Mouse (Mus musculus) midbrain, embryonic 11.5 days (tissue): Measurements from ENCODE around the gene Pyroxd2. TPM values are rescaled to one million over a fixed set of nuclear protein-coding genes. Genes with fewer than 3 reads are reported as not detected.

Experiments used
- ATAC-seq: fragments of 200-750 bp; cut with Nextera tagmentation; 2 replicates; pipeline ENCODE4 v1.8.0; 2017; ENCODE audit warnings: moderate TSS enrichment, moderate library complexity; ENCODE audit not compliant: low FRiP score
- DNase-seq: peaks from one replicate; pipeline ENCODE4 v3.0.0; 2015; ENCODE audit warnings: low spot score; ENCODE audit errors: missing footprints
- H3K27ac ChIP-seq: fragments of 300-500 bp; sonication (generic); 2 replicates; pipeline ENCODE4 v1.5.1; 2014; ENCODE audit warnings: low read depth, low read length
- H3K27me3 ChIP-seq: fragments of 300-500 bp; sonication (generic); 2 replicates; pipeline ENCODE4 v1.6.1; 2014; ENCODE audit warnings: mild to moderate bottlenecking, low read length, moderate library complexity, mixed read lengths; ENCODE audit not compliant: control insufficient read depth, insufficient read depth
- H3K36me3 ChIP-seq: fragments of 300-500 bp; sonication (generic); 2 replicates; pipeline ENCODE4 v1.6.1; 2014; ENCODE audit warnings: mild to moderate bottlenecking, low read length, moderate library complexity, mixed read lengths; ENCODE audit not compliant: control insufficient read depth, insufficient read depth
- H3K4me1 ChIP-seq: fragments of 300-500 bp; sonication (generic); 2 replicates; pipeline ENCODE4 v1.6.1; 2014; ENCODE audit warnings: low read length; ENCODE audit not compliant: control insufficient read depth, insufficient read depth
- H3K4me2 ChIP-seq: fragments of 300-500 bp; sonication (generic); 2 replicates; pipeline ENCODE4 v1.6.1; 2014; ENCODE audit warnings: mild to moderate bottlenecking, moderate library complexity
- H3K4me3 ChIP-seq: fragments of 300-500 bp; sonication (generic); 2 replicates; pipeline ENCODE4 v1.5.1; 2014; ENCODE audit warnings: low read depth, low read length
- H3K9ac ChIP-seq: fragments of 300-500 bp; sonication (generic); 2 replicates; pipeline ENCODE4 v1.6.1; 2014; ENCODE audit warnings: low read length
- H3K9me3 ChIP-seq: fragments of 300-500 bp; sonication (generic); 2 replicates; pipeline ENCODE4 v1.6.1; 2016; ENCODE audit warnings: low read length; ENCODE audit not compliant: control insufficient read depth
- WGBS: fragments of 180-500 bp; shearing (Covaris S2); extraction: QIAGEN DNeasy Blood & Tissue Kit; methylation state at CpG from one replicate; pipeline ENCODE4 v1.1.7; 2014; 5-methylcytosine and 5-hydroxymethylcytosine counted together
- polyA plus RNA-seq: library from polyadenylated mRNA; unstranded; fragments of >200 nt; fragmentation: Nextera tagmentation; extraction: Ambion mirVana; gene quantifications from 2 replicates; pipeline ENCODE4 v1.2.1, GENCODE M21; 2014

The Pyroxd2 gene
- polyA plus RNA-seq, 1 experiment from 2014 or later: 0.71 TPM

DNA sequence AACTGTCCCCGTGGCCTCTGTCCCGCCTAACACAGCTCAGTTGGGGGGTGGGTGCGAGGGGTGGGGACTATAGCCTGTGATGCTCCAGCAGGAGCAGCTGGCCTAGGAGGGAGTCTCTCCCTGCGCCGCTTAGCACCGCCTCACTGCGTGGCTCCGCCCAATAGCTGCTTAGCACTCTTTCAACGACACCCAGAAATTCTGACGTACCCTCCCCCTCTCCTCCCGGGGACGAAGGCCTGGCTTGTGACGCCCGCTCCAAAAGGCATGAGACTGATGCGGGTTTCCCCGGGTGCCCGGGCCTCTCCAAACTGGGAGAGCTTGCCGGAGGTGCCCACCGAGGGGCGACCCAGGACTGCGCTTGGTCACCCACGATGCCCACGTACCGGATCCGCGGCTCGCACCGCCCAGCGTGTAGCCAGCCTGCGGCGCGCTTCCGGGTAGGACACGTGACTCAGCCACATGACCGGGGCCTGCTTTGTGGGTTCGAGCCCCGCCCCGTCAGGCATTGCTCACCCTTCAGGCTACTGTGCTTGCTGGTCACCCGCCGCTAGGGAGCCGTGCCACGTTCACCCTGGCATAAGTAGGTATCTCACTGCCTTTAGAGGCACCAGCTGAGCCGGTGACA, 27.1 kb upstream of the Pyroxd2 start, which contains the start of gene Hps1:
Hps1 (minus strand) TSS at position 448 of the 625 bp plus-strand sequence.
- WGBS: under 1% methylated on average over 43 of the region's 43 CpGs
- Histone ChIP-seq H3K27ac (peak within 1 kb of the TSS; percentile 56), H3K4me1 (no peaks in the 10 kb centered on the region), H3K4me3 (peak within 1 kb of the TSS; percentile 60), H3K27me3 (no peaks in the 10 kb centered on the region), H3K9me3 (no peaks in the 10 kb centered on the region), H3K4me2 (peak within 1 kb of the TSS; percentile 54), H3K36me3 (no peaks in the 10 kb centered on the region), H3K9ac (peak within 1 kb of the TSS; percentile 72)
- peak; percentile 98 for ATAC-seq
- peak; percentile 98 for DNase-seq

DNA sequence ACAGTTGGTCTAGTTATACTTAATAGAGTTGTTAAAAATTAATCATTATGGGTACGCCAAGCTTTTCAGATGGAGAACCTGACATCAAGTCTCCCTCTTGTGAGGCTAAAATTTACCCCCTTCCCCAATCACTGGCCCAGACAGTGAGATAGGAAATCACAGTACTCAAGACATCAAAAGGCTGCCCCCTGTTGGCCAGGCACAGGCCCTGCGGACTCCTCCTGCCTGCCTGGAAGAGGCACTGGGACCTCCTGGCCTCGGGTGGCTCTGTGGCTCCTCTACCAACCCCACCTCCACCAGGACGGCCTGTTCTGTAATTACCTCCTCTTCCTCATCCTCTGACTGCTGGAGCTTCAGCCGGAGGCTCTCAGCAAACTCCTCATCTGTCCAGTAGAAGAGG, 25.2 kb upstream of the Pyroxd2 start:
- DNase-seq: no peak
- WGBS: 75% methylated on average over 5 of the region's 5 CpGs
- H3K9ac ChIP-seq: no peak overlapping the region
- no peaks in the 10 kb centered on the region for H3K9me3 ChIP-seq
- H3K36me3 ChIP-seq: no peaks in the 10 kb centered on the region
- no peaks in the 10 kb centered on the region for H3K27me3 ChIP-seq
- ATAC-seq: no peak
- no peak overlapping the region for H3K4me2 ChIP-seq
- no peaks in the 10 kb centered on the region for H3K4me1 ChIP-seq
- no peak overlapping the region for H3K27ac ChIP-seq
- H3K4me3 ChIP-seq: no peak overlapping the region

DNA sequence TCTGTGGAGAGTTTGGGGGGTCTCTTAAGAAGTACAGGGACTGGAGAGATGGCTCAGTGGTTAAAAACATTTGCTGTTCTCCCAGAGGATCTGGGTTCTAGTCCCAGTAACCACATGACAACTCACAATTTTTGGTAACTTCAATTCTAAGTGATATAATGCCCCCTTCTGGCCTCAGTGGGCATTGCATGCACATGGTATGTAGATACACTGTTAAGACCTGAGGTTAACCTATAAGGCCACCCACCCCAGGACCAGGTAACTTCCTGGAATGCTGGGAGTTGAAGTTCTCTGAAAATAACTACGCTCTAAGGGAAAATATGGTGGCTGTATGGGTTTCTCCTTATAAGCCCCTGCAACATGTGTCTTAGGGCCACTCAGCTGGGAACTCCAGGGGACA, 24.2 kb upstream of the Pyroxd2 start:
- 94% methylated on average over 1 of the region's 1 CpGs for WGBS
- Histone ChIP-seq H3K9me3 (no peaks in the 10 kb centered on the region), H3K4me1 (no peaks in the 10 kb centered on the region), H3K4me2 (no peak overlapping the region), H3K27me3 (no peaks in the 10 kb centered on the region), H3K36me3 (no peaks in the 10 kb centered on the region), H3K4me3 (no peak overlapping the region), H3K27ac (no peak overlapping the region), H3K9ac (no peak overlapping the region)
- ATAC-seq: no peak
- no peak for DNase-seq

DNA sequence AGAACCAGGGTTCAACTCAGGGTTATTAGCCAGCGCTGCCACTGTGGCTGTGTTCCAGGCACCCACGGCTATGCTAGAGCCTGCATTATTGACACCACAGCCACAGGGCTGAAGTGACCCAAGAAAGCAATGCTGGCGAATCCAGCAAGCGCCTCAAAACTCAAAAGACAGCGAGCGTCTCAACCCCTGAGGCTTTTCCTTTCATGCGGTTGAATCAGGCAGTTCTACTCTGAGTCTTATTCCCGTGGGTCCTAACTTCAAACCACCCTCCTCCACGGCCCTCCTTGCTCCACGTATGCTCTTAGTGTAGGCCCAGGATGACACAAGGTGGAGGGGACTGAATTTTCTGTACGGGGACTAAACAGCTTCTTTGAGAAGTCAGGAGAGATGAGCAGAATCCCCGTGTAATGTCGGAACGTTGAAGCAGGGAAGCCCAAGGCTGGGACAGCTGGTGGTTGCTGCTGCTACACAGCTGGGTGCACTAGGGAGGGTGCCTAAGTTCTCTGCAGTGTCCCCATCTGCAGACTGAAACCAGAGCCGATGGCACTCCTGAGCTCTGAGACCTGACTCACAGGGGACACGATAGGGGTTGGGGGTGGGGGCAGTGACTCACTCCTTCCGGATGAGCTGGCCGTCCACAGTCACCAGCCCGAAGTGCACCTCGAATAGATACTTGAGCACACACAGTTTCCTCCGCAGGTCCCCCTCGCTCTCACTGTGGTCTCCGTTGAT, 17.7 kb upstream of the Pyroxd2 start:
- WGBS: 82% methylated on average over 23 of the region's 23 CpGs
- no peaks in the 10 kb centered on the region for H3K9me3 ChIP-seq

DNA sequence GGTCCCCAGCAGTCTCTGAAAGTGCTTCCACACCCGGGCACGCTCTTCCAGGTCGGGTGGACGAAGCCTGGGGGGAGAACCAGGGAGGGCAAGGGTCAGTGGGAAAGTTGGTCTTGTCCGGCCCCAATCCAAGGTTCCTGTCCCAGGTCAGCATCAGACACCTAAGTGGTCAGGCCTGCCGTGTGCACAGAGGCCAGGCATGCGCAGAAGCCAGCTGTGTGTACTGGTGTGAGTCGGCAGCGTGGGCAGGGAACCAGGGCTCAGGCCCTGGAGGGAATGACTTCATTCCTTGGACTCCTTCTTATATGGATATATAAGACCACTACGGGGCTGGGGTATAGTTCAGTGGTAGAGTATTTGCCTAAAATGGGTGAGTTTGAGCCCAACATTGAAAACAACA, 17.1 kb upstream of the Pyroxd2 start:
- no peaks in the 10 kb centered on the region for H3K36me3 ChIP-seq
- no peak overlapping the region for H3K27ac ChIP-seq
- no peaks in the 10 kb centered on the region for H3K4me1 ChIP-seq
- H3K4me2 ChIP-seq: no peak overlapping the region
- H3K4me3 ChIP-seq: no peak overlapping the region
- no peak for DNase-seq
- no peaks in the 10 kb centered on the region for H3K9me3 ChIP-seq
- 92% methylated on average over 10 of the region's 10 CpGs for WGBS
- ATAC-seq: no peak
- H3K27me3 ChIP-seq: no peaks in the 10 kb centered on the region
- no peak overlapping the region for H3K9ac ChIP-seq

More for the DNA sequence above, 17.7 kb upstream of the Pyroxd2 start:
- ATAC-seq (no peak), DNase-seq (no peak)
- no peaks in the 10 kb centered on the region for H3K4me1 ChIP-seq
- no peak overlapping the region for H3K4me2 ChIP-seq
- no peaks in the 10 kb centered on the region for H3K36me3 ChIP-seq
- H3K27ac ChIP-seq: no peak overlapping the region
- no peaks in the 10 kb centered on the region for H3K27me3 ChIP-seq
- H3K4me3 ChIP-seq: no peak overlapping the region
- no peak overlapping the region for H3K9ac ChIP-seq

DNA sequence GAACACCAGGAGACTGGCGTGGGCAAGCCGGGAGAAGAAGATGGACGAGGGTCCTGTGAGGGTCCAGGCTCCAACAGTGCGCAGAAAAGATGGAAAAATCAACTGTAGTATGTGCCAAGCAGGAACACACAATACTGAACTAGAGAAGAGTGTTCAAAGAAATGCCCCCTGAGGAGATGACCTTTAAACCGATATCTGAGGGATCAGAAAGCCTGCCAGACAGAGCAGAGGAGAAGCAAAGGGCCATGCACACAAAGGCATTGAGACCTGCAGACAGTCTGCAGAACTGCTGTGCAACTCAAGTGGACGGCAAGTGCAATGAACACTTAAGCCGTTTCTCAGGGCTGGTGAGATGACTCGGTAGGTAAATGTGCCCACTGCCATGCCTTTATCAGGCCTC, 14.8 kb upstream of the Pyroxd2 start:
- DNase-seq: no peak

DNA sequence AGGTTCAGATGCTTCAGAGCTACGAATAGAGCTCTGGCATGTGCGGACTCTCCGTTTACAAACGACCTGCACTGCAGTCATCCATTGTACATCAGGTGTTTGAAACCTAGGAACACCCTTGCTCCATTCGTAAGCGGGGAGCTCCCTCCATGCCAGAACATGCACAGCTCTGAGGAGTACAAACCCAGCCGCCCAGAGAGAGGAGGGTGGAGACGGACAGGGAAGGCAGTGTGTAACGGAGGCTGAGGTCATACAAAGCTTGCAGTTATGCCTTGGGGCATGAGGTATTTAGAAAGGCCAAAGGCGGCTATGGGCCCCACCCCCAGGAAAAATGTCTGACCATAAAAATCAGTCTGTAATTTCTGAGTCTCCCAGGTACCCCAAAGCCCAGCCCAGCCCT, 11.8 kb upstream of the Pyroxd2 start:
- 84% methylated on average over 10 of the region's 10 CpGs for WGBS
- DNase-seq: no peak
- no peaks in the 10 kb centered on the region for H3K27me3 ChIP-seq

More for the DNA sequence above, 14.8 kb upstream of the Pyroxd2 start:
- no peaks in the 10 kb centered on the region for H3K9me3 ChIP-seq
- no peak overlapping the region for H3K4me2 ChIP-seq
- no peak overlapping the region for H3K27ac ChIP-seq
- H3K9ac ChIP-seq: no peak overlapping the region
- H3K36me3 ChIP-seq: no peaks in the 10 kb centered on the region
- no peaks in the 10 kb centered on the region for H3K27me3 ChIP-seq
- H3K4me1 ChIP-seq: no peaks in the 10 kb centered on the region
- no peak for ATAC-seq
- H3K4me3 ChIP-seq: no peak overlapping the region
- WGBS: 75% methylated on average over 8 of the region's 8 CpGs

DNA sequence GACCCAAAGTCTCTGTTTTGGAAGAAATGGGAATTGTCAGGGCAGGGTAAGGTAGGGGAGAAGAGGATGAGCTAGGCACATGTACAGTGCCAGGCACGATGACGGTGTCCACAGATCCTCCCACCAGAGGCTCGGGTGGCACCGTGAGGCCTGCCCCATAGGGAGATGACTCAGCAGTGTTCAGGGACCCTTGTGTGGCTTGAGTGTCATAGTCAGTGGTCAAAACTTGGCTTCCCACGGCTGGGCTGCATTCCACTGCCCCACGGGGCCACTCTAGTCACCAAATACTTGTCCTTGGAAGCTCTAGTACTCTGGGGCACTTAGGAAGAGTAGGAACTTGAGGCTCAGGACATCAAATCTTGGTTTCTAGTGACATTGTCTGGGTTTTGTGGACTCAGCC, 4.1 kb upstream of the Pyroxd2 start:
- no peak overlapping the region for H3K9ac ChIP-seq
- no peak overlapping the region for H3K27ac ChIP-seq
- peaks cover 15% of the 10 kb centered on the region for H3K4me1 ChIP-seq
- no peaks in the 10 kb centered on the region for H3K27me3 ChIP-seq
- H3K36me3 ChIP-seq: no peaks in the 10 kb centered on the region
- ATAC-seq: no peak
- DNase-seq: no peak
- no peak overlapping the region for H3K4me2 ChIP-seq
- H3K9me3 ChIP-seq: no peaks in the 10 kb centered on the region
- 91% methylated on average over 6 of the region's 6 CpGs for WGBS
- no peak overlapping the region for H3K4me3 ChIP-seq

More for the DNA sequence above, 11.8 kb upstream of the Pyroxd2 start:
- no peaks in the 10 kb centered on the region for H3K9me3 ChIP-seq
- no peak overlapping the region for H3K4me2 ChIP-seq
- no peak overlapping the region for H3K9ac ChIP-seq
- H3K4me1 ChIP-seq: no peaks in the 10 kb centered on the region
- no peak for ATAC-seq
- no peak overlapping the region for H3K27ac ChIP-seq
- no peaks in the 10 kb centered on the region for H3K36me3 ChIP-seq
- no peak overlapping the region for H3K4me3 ChIP-seq

DNA sequence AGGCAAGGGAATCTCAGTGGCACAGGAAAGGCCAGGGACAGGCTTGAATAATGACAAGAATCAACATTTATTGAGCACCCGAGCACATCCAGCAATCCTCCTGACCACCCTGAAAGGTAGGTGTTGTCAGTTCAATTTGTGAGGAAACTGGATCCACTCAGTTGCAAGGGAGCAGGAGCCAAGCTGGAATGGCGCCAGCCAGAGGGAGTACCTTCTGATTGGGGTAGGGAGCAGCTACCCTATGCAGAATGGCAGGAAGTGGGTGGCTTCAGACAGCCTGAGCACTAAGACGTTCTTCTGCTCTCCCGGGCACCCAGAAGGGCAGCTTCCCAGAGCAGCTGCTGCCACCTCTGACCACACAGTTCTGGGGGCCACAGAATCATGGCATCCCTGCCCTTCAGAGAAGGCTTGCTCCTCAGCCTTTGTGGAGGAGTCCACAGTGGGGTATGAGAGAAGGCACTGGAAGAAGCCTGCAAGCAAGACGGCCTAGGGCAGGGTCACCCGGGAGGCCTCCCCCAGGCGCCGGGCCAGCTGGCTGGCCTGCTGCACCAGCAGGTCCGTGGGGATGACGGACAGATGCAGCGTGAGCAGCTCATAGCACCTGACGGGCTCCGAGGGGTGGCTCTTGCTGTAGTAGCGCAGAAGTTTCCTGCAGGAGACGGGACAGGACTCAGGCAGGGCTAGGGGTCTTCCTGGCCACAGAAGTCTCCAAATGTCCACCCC, 2.7 kb upstream of the Pyroxd2 start:
- no peaks in the 10 kb centered on the region for H3K9me3 ChIP-seq
- ATAC-seq: no peak
- H3K27ac ChIP-seq: no peak overlapping the region
- H3K4me2 ChIP-seq: no peak overlapping the region
- H3K4me3 ChIP-seq: no peak overlapping the region
- H3K9ac ChIP-seq: no peak overlapping the region
- no peaks in the 10 kb centered on the region for H3K27me3 ChIP-seq
- peaks cover 19% of the 10 kb centered on the region for H3K4me1 ChIP-seq
- H3K36me3 ChIP-seq: no peaks in the 10 kb centered on the region
- no peak for DNase-seq
- 82% methylated on average over 15 of the region's 15 CpGs for WGBS
